8 mouse cellular contexts compared by ENCODE assay signal in the genomic region with DNA sequence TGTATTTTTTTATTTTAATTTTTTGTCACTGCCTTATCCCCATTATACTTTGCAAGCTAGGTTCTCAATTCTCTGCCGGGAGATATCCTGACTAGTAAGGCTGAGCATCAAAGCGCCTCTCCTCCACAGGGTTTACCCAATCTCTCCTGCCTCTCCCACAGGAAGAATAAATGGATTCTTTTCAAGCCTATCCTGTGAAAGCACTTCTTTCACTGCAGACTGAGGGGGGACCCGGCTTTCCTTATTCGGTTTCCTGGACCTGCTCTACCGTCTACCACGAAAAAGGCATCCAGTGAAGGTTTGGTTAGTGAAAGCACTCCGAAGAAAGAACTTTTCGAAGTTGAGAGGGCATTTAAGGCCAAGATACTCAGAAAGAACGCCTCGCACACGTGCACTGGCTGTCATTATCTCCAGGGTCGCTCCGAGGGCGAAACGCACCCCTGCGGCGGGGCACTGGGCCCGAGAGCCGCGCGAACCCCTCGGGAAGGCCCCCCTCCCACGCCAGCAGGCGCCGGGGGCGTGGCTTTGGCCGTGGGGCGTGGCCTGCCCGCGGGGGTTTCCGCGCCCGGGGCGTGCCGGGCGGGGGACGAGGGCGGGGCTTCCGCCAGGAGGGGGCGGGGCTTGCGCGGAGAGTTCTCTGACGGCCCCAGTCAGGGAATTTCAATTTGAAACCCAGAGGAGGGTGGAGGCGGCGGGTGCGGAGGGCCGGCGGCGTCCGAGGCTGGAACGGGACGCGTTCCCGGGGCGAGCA. TPM values are rescaled to one million over a fixed set of nuclear protein-coding genes. Genes with fewer than 3 reads are reported as not detected.
DNase-seq lines count a peak whose midpoint lies in the region; ATAC-seq lines count a peak whose summit lies in the region.

Gene Epb41l2 (plus strand): TSS at position 591 of the 751 bp plus-strand sequence.

- peak; percentile 95 to 99 for DNase-seq in adrenal gland, adult (ENCODE audit: inconsistent age in 2 of 2, low spot score in 1 of 2)
- DNase-seq in embryo, embryonic 10 days (ENCODE audit: low spot score): peak; percentile 82
- peak; percentile 99 for DNase-seq in gastrocnemius, postnatal 10 days
- DNase-seq in induced T-regulatory cell, adult 2 months (ENCODE audit: low read depth): peak; percentile 91
- DNase-seq in left cerebral cortex, adult 8-10 months (ENCODE audit: low spot score in 2 of 2): peak; percentile 78 to 79
- DNase-seq in right cerebral cortex, adult 18-20 months: peak; percentile 87
- DNase-seq in urinary bladder, adult 2 months (ENCODE audit: low spot score): peak; percentile 94

- ATAC-seq in megakaryocyte, adult 5-6 weeks (ENCODE audit: poor library complexity, severe bottlenecking): peak; percentile 86

RNA-seq across cellular contexts. Expression of gene Epb41l2, which starts in this region (rescaled TPM):
- 100 to 1,000 TPM in 1 of 2 experiments, 10 to 100 TPM in 1; 96.1 to 121 TPM for total RNA-seq in gastrocnemius, postnatal 10 days (2021)
- total RNA-seq in left cerebral cortex, adult 8-10 months (2022): 100 to 1,000 TPM; 104 to 132 (median 122) TPM
- 52.6 and 58.2 TPM in 2 replicates for total RNA-seq in megakaryocyte, adult 5-6 weeks (2015)
- total RNA-seq in megakaryocyte, adult 5-6 weeks (2017): 51.8 and 52.0 TPM in 2 replicates
- 77.6 and 88.4 TPM in 2 replicates for polyA plus RNA-seq in urinary bladder, adult 2 months (2012; rRNA removed)

Comparison
In these comparisons a context has a peak if more than half of its experiments do, and no peak if none do; other contexts are left out.
1. Peak in every context shown above with its lines: DNase-seq and ATAC-seq.